Mouse (Mus musculus) frontal cortex, postnatal 14 days (tissue): Measurements from ENCODE around the gene Slc30a5.

Experiments
- DNase-seq, 2 experiments: peaks; one replicate each; pipeline ENCODE4 v3.0.0; 2022; ENCODE audit warnings: low spot score in 2 of 2

Slc30a5 gene

DNA sequence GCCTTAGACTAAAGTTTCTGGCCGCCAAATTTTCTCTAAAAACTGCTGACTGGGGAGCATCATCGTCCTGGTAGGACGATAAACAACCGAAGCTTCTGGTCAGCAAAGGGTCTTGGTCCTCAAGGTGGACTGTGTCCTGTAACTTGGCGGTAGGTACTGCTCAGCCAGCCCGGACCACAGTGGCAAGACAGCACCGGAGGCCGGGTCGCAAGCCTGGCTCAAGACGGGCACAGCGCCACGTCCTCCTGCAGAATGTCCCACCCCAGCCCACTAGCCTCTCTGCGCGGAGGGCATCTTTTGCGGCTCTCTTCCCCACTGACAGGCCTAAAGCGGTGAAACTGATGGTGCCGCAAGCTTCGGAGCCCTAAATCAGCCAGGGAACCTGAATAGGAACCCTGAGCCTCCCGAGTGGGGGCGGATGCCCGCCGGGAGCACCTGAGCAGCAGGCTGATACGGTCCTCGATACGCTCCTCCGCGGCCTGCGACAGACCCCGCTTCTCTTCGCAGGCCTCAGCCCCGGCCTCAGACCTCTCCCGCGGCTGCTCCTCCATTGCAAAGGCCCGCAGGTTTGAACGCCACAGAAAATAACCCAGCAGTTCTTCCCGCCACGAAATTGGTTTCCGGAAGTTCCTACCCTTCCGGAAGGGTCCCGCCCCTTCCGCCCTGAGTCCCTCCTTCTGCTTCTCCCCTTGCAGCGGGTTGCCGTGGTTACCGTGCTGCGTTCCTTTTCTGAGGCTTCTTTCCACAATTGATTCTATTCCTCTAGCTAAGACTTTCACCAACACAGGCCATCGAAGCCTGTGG, 57.8 kb downstream of the Slc30a5 start, which contains the start of gene Cenph:
Gene Cenph (minus strand): TSS at position 648 of the 804 bp plus-strand sequence.
- DNase-seq, result peak; percentile 63 to 74

DNA sequence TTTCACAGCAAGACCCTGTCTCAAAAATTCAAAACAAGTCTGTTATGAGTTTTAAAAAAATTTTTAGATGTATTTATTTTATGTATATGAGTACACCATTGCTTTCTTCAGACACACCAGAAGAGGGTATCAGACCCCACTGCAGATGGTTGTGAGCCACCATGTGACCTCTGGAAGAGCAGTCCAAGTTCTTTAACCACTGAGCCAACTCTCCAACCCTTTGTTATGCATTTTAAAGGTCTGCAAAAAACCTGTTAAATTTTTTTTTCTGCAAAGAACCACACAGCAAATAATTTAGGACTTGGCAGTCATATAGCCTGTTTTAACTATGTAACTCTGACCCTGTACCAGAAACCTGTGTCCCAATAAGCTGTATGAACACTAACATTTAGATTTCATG, 58.5 kb downstream of the Slc30a5 start:
- no peak for DNase-seq

GRCm38 (mm10) chr13:100755329-100755728, 77.9 kb downstream of the Slc30a5 start:
- DNase-seq, result no peak

GRCm38 (mm10) chr13:100754186-100754585, 79.0 kb downstream of the Slc30a5 start:
- no peak for DNase-seq

DNA sequence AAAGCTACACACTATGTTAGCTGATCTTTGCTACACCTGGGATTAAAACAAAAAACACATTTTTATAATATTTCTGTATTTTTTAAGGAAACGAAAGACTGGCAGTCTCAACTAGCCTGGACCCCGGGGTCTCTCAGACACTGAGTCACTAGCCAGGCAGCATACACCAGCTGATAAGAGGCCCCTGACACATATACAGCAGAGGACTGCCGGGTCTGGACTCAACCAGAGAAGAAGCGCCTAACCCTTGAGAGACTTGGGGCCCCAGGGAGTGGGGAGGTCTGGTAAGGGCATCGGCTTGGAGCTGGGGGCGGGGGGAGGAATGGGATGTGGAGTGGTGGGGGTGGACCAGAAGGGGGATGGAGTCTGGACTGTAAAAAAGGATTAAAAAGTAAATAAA, 80.2 kb downstream of the Slc30a5 start:
- no peak for DNase-seq
